Mouse (Mus musculus): ENCODE data around the gene Cmtr1.

- TF ChIP-seq POLR2A (IDR thresholded peaks at IDR 0.05; ENCODE audit: insufficient read depth, low read depth, low read length) (no peak), CTCF (IDR thresholded peaks at IDR 0.05; ENCODE audit: insufficient read depth, low read depth, low read length) (no peak)
These were observed 33.1 kb upstream of the Cmtr1 start for GRCm38 (mm10) chr17:29627285-29627684.

All from olfactory bulb, adult 2 months (tissue).